Mouse (Mus musculus) thymus, postnatal 14 days (tissue): ENCODE results near the gene Olfr1151.

ENCODE experiments used
- DNase-seq: peaks from one replicate; pipeline ENCODE4 v3.0.0; 2021

Olfr1151 gene

GRCm38 (mm10) chr2:87855562-87855961, at the start of gene Olfr1151:
Olfr1151 (plus strand) TSS chr2:87855862.
- no peak for DNase-seq

DNA sequence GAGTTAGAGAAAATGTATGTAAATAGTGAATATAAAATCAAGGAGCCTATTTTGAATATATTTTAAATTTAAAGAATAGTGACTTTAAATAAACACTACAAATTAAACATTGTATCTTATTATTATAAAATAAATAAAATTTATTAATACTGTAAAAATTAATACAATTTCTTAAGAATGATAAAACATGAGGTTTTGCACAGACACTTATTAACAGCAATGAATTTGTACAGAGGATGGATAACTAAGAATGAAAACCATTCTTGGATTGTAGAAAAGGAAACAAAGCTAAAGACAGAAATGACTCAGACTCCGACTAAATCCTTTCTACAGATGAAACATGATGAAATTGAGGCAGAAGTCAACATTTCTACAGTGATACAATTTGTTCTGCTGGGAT, 46.1 kb upstream of the Olfr1151 start, which contains the start of gene Olfr1145:
Gene Olfr1145, plus strand, starts transcription at position 301 of the 400 bp plus-strand sequence.
- no peak for DNase-seq

GRCm38 (mm10) chr2:87830233-87830632, 25.4 kb upstream of the Olfr1151 start, which contains the start of gene Olfr1148:
Olfr1148 (plus strand) TSS chr2:87830533.
- DNase-seq = no peak

- DNase-seq = no peak
These were observed 12.0 kb upstream of the Olfr1151 start, which contains the start of gene Olfr1150-ps1 for GRCm38 (mm10) chr2:87843693-87844092. Olfr1150-ps1 (plus strand) TSS chr2:87843993.

- no peak for DNase-seq
These were observed 10.5 kb downstream of the Olfr1151 start, which contains the start of gene Olfr1152 for GRCm38 (mm10) chr2:87866192-87866591. Olfr1152 (plus strand) TSS chr2:87866492.

DNA sequence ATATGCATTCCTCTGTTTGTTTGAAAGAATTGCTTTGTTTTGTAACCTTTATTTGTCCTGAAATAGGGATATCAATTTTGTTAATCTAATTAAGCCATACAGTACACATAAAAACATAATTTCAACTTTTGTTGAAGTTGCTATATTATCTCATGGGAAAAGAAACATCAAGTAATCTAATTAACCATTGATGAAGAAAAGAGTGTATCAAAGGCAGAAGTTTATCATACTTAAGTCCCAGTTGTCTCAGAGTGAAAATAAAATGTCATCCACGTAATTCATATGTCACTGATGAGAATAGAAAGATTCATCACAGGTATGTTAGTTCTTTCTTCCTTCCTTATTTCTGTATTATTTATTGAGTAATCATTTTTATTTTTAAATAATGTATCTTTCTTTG, 39.0 kb downstream of the Olfr1151 start, which contains the start of gene Olfr1153:
Gene Olfr1153, plus strand, starts transcription at position 301 of the 400 bp plus-strand sequence.
- no peak for DNase-seq

DNA sequence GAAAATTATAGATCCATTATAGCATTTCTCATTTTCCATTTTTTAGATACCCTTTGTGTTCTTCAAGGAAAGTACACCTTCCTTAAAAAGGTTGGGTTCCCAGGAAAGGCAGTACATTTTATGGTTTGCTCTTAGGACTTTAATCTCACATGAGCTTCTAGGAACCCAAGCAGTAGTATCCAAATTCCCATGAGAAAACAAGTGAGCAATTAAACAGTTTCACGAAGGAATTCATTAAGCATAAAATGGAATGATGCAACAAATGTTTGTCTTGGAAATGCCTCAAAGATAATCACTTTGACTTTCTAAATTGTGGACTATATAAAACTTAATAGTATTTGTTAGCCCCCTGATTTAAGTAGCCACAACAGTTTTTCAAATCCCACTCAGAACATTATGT, 49.4 kb downstream of the Olfr1151 start, which contains the start of gene Olfr1154:
Gene Olfr1154, minus strand, starts transcription at position 101 of the 400 bp plus-strand sequence.
- no peak for DNase-seq
